Mouse (Mus musculus) cortical plate, adult 2 months (tissue): ENCODE results near the gene Bpifb9a. TPM values are rescaled to one million over a fixed set of nuclear protein-coding genes. Genes with fewer than 3 reads are reported as not detected.
"Not testable (repeated sequence)": the region's sequence is repeated elsewhere in the genome, so short reads cannot be mapped to it uniquely, and the experiment has no call there.

ENCODE experiments used
- H3K27ac ChIP-seq: fragments of 200-500 bp; 2 replicates; pipeline ENCODE4 v1.5.1; 2012; ENCODE audit warnings: low read length, control low read depth, inconsistent platforms; ENCODE audit not compliant: insufficient read depth
- H3K4me1 ChIP-seq: fragments of 200-500 bp; 2 replicates; pipeline ENCODE4 v1.6.1; 2011; ENCODE audit warnings: low read length; ENCODE audit not compliant: control insufficient read depth, insufficient read depth
- H3K4me3 ChIP-seq: fragments of 200-500 bp; 2 replicates; pipeline ENCODE4 v1.5.1; 2011; ENCODE audit warnings: mild to moderate bottlenecking, low read length, control low read depth; ENCODE audit not compliant: insufficient read depth
- CTCF ChIP-seq: fragments of 200-500 bp; IDR thresholded peaks from 2 replicates; pipeline ENCODE4 v1.5.1; 2011; ENCODE audit warnings: mild to moderate bottlenecking, control low read depth, low read length; ENCODE audit not compliant: insufficient read depth; ENCODE audit errors: extremely low read depth
- POLR2A ChIP-seq: fragments of 200-500 bp; IDR thresholded peaks from 2 replicates; pipeline ENCODE4 v1.6.1; 2011; ENCODE audit warnings: mild to moderate bottlenecking, low read length, control low read depth; ENCODE audit not compliant: insufficient read depth; ENCODE audit errors: extremely low read depth
- polyA plus RNA-seq: library from polyadenylated mRNA; depleted of rRNA; stranded (reverse); fragments of >200 nt; gene quantifications from 2 replicates; pipeline ENCODE4 v1.2.3, GENCODE M21; 2012

The Bpifb9a gene
- polyA plus RNA-seq, 1 experiment: not detected

DNA sequence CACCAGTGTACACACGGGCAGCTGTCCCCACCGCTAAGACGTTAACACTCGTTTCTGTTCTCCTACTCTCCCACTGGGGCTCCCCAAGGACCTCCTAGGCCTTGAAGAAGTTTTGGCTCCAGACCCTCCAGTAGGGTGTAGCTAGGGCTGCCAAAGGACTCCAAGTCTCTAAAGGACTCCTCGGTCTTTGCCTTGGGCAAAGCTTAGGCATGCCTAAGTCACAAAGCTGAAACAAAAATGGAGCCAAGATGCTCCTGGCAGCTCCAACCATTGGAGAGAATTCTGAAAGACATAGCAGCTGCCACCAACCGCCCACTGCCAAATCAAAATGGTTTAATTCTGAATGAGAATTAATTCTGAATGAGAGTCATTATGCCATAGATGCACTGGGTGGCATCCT is 24.2 kb upstream of the Bpifb9a start:
- Histone ChIP-seq H3K4me3 (no peak overlapping the region), H3K4me1 (no peaks in the 10 kb centered on the region), H3K27ac (no peak overlapping the region)
- TF ChIP-seq POLR2A (no peak), CTCF (no peak)

DNA sequence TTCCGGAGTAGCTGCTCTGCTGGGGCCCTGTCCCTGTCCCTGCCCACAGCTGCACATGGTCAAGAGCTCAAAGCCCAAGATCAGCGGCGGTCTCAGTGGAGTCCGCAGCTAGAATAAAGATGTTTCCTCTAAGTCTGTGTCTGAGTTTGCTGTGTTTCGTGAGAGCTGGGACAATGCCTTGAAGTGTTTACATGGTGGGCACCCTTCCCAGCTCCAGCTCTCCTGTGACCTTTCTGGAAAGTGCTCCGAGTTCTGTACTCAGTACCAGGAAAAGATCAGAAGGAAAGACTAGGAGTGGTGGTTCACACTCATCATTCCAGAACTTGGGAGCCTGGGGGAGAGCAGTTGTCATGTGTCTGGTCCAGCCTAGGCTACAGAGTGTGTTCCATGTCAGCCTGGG is 16.9 kb upstream of the Bpifb9a start:
- Histone ChIP-seq H3K4me3 (no peak overlapping the region), H3K27ac (no peak overlapping the region), H3K4me1 (no peaks in the 10 kb centered on the region)
- TF ChIP-seq POLR2A (no peak), CTCF (no peak)

DNA sequence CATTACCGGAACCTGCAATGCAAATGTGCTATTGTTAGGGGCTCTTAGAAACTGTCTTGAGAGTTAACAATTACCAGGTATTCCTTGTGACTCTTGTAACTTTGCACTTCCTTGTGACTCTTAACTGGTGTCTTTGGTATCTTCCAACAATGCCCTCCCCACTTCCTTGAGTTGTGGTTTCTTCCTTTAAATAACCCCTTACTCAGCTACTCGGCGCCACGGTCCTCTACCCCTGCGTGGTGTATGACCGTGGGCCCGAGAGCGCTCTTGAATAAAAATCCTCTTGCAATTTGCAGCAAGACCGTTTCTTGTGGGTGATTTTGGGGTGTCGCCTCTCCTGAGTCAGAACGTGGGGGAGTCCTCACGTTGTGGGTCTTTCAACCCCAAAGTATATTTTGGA is 14.9 kb upstream of the Bpifb9a start:
- H3K27ac ChIP-seq, H3K4me3 ChIP-seq, H3K4me1 ChIP-seq: not testable (repeated sequence)

DNA sequence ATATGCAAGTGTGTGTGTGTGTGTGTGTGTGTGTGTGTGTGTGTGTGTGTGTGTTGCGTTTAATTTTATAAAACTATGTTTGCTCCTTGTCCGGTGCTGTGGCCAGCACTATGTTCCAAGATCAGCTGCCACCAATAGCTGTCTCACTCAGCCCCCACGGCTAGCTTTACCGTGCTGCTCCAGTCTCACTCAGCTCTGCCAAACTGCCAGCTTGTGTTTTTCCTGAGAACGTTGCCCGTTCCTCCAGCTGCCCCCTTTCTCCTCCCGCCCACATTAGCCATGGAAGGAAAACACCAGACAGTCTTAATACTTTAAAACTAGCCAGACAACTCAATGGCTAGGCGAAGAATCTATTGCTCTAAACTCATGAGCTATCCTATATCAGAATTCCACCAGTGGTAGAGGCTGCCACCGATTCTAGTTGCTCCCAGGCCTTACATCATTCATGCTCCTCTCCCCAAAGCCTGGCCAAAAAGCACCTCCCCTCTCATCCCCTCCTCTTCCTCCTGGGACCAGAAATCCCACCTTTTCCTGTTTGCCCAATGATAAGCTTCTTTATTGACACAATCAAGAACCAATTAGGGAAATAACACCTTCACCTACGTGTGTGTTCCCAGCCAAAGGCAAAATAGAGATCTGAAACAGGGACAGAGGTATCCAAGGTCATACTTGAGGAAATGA is 14.2 kb upstream of the Bpifb9a start:
- Histone ChIP-seq H3K4me3 (no peak overlapping the region), H3K27ac (no peak overlapping the region), H3K4me1 (no peaks in the 10 kb centered on the region)
- TF ChIP-seq POLR2A (no peak), CTCF (no peak)

DNA sequence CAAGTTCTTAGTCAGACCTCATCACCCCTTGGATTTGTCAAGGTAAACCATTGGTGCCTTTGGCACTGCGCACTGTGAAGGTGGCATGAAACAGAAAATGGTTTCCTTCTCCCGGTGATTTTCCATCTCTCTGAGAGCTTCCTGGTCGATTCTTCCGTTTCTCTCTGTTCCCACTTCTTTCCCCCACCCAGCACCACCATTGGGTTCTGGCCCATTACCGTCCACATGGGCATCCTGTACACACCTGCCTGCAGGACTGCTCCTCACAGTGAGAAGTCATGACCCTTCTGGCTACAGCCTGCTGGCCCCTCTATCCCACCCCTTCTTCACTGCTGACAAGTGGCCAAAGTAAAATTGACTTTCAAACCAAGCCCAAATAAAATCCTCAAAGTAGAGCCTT is 12.3 kb upstream of the Bpifb9a start:
- no peak for TF ChIP-seq CTCF
- TF ChIP-seq POLR2A: no peak
- Histone ChIP-seq H3K4me1 (no peaks in the 10 kb centered on the region), H3K4me3 (no peak overlapping the region), H3K27ac (no peak overlapping the region)

DNA sequence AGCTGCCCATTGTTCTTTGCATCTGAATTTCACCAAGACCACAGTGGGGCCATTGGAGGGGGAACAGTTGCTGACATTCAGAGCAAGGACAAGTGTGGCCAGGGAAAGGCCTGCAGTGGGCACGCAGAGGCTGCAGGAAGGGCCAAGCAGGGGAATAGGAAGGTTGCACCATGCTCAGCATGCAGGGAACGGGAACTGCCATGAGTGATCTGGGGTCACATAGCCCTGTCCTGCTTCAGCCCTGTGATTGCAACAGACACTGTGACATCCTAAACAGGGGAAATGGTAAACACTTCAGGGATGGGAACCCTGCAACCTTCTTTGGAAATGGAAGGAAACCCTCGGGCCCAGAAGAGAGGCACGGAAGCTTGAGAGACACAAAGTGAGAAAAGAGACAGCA is 2.4 kb upstream of the Bpifb9a start:
- H3K27ac ChIP-seq, H3K4me1 ChIP-seq, H3K4me3 ChIP-seq: not testable (repeated sequence)

DNA sequence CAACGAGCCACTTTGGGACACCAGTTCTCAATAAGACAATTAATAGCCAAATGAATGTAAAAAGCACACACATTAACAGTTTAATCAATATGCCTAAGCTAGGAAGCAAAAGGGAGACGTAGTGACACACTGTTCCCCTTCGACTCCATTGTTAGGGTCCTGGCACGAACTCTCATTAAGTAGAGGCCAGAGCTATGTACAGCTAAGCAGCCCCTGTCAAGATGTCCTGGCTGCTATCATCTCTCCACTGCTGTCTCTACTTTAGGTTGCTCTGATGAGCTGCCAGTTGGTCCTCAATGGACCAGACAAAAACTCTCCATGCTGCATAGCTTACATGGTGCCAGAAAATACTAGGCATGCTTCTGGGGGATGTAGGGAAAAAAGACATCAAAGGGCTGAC is 1.9 kb upstream of the Bpifb9a start:
- TF ChIP-seq CTCF (no peak), POLR2A (no peak)
- Histone ChIP-seq H3K4me1 (no peaks in the 10 kb centered on the region), H3K27ac (no peak overlapping the region), H3K4me3 (no peak overlapping the region)

DNA sequence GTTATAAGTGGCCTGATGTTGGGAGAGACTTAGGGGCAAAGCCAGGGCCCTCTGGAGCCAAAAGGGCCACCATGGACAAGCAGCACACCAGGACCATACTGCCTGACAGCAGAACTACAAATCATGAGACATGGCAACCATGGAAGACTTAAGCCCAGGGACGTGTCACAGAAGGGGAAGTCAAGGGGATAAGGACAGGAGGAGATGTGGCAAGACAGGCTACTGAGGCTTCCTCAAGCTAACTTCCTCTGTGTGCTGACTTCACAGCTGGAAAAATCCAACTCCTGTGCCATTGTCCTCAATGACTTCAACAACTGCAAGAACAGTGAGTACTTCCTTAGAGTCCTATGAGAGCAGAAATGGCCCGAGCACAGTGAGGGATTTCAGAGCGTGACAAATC is 6.7 kb downstream of the Bpifb9a start:
- H3K27ac ChIP-seq, H3K4me3 ChIP-seq, H3K4me1 ChIP-seq: not testable (repeated sequence)

DNA sequence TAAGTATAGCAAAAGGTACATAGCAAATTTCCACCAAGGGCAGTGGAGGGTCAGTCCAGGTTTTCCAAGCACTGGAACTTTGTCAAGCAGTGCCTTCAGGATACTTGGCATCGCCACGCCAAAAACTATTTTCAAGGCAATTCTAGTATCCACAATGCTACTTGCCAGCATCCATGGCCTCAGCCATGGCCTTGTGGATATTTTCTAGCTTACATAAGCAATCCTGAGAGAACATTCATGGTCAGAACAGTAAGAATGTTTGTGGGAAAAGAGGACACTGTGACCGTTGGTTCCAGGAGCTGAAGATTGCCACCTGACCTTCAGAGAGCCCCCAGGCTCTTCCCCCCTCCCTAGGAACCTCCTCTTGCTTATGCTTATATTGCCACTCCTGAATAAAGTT is 34.2 kb downstream of the Bpifb9a start:
- H3K4me3 ChIP-seq, H3K4me1 ChIP-seq, H3K27ac ChIP-seq: not testable (repeated sequence)

DNA sequence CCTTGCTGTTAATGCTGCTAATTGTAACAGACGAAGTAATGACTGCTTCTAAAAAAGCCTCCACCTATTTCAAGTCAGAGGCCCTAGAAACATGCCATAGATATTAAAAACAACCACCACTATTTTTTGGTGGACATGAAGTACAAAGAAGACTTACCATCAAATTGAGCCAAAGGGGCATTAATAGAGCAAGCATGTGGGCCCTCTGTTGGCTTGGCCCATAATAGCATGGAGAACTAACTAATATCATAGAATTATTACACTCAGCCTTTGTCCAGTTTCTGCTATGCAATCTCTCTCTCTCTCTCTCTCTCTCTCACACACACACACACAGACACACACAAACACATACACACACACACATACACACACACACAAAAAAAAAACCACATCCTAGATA is 35.2 kb downstream of the Bpifb9a start:
- no peaks in the 10 kb centered on the region for H3K4me1 ChIP-seq
- no peak overlapping the region for H3K4me3 ChIP-seq
- TF ChIP-seq POLR2A: no peak
- no peak for TF ChIP-seq CTCF
- H3K27ac ChIP-seq: no peak overlapping the region

DNA sequence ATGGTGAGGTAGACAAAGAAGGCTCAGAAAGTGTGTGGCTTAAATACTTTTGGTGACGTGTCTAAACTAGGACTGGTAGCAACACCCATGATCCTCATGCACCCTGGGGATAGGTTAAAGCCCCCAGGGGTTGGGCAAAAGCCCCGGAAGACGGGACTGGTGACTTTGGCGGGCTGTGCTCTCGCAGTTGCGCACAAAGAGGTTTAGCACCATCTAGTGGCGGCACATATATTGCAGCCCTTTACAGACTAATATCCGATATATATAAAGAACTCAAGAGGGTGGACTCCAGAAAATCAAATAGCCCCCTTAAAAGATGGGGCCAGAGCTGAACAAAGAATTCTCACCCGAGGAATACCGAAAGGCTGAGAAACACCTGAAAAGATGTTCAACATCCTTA is 37.1 kb downstream of the Bpifb9a start:
- not testable (repeated sequence) for H3K27ac ChIP-seq, H3K4me1 ChIP-seq, H3K4me3 ChIP-seq
- peak; percentile 41; the same call in 1 of the 2 replicates for TF ChIP-seq CTCF

DNA sequence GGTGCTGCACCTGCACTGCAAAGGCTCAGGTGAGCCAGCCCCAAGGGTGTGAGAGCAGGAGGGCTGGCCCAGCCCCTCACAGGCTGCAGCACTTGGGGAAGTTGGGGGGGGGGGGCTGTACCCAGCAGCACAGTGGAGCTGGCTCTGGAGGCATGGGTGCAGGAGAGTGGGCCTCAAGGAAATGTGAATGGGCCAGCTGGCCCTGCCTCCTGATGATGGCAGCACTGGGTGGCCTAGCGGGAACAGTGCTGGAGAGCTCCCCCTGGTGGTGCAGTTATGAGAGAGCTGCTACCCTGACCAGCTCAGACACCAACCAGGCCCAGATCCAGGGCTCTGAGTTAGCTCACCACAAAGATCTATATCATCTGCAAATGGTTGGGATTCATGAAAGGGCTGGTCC is 42.8 kb downstream of the Bpifb9a start:
- TF ChIP-seq CTCF (peak; percentile 66), POLR2A (no peak)
- Histone ChIP-seq H3K4me1 (no peaks in the 10 kb centered on the region), H3K27ac (no peak overlapping the region), H3K4me3 (no peak overlapping the region)
